Mouse (Mus musculus): ENCODE data around the gene Slc25a16.
A peak's percentile ranks its signal among the peaks of the same experiment; 100 is the strongest.
"Not testable (repeated sequence)": the region's sequence is repeated elsewhere in the genome, so short reads cannot be mapped to it uniquely, and the experiment has no call there.

Slc25a16 gene

GRCm38 (mm10) chr10:62908896-62909295 lies 11.5 kb upstream of the Slc25a16 start, which contains the start of gene Tet1:
TSS of gene Tet1 (minus strand) at chr10:62908996.
- DNase-seq = not testable (repeated sequence)

- no peak for DNase-seq
These were observed 9.3 kb upstream of the Slc25a16 start for GRCm38 (mm10) chr10:62911120-62911519.

GRCm38 (mm10) chr10:62918985-62919384 lies 1.4 kb upstream of the Slc25a16 start:
- no peak for DNase-seq

- no peak for DNase-seq
These were observed 328 bp downstream of the Slc25a16 start for GRCm38 (mm10) chr10:62920766-62921156.

- DNase-seq = no peak
These were observed 3.7 kb downstream of the Slc25a16 start for GRCm38 (mm10) chr10:62924096-62924635.

GRCm38 (mm10) chr10:62932381-62932780 lies 11.9 kb downstream of the Slc25a16 start:
- DNase-seq = no peak

- no peak for DNase-seq
These were observed 24.6 kb downstream of the Slc25a16 start for GRCm38 (mm10) chr10:62944975-62945580.

- DNase-seq = peak; percentile 75
These were observed 26.5 kb downstream of the Slc25a16 start, which contains the start of gene Dna2 for GRCm38 (mm10) chr10:62946738-62947471. TSS of gene Dna2 (plus strand) at chr10:62947026.

GRCm38 (mm10) chr10:62948551-62948950 lies 28.1 kb downstream of the Slc25a16 start:
- peak; percentile 3 for DNase-seq

GRCm38 (mm10) chr10:62963956-62964355 lies 43.5 kb downstream of the Slc25a16 start:
- DNase-seq = no peak

GRCm38 (mm10) chr10:62965796-62966195 lies 45.4 kb downstream of the Slc25a16 start:
- DNase-seq = no peak

GRCm38 (mm10) chr10:62966291-62966690 lies 45.9 kb downstream of the Slc25a16 start:
- DNase-seq = no peak

GRCm38 (mm10) chr10:62971821-62972220 lies 51.4 kb downstream of the Slc25a16 start:
- peak; percentile 1 for DNase-seq

GRCm38 (mm10) chr10:62979667-62980038 lies 59.2 kb downstream of the Slc25a16 start:
- DNase-seq = no peak

GRCm38 (mm10) chr10:62980039-62980954 lies 59.9 kb downstream of the Slc25a16 start, which contains the start of gene Rufy2:
TSS of gene Rufy2 (plus strand) at chr10:62980223.
- DNase-seq = peak; percentile 83

- DNase-seq = no peak
These were observed 63.6 kb downstream of the Slc25a16 start for GRCm38 (mm10) chr10:62984072-62984471.

GRCm38 (mm10) chr10:62984495-62984894 lies 64.1 kb downstream of the Slc25a16 start:
- no peak for DNase-seq

GRCm38 (mm10) chr10:62987341-62987740 lies 66.9 kb downstream of the Slc25a16 start:
- DNase-seq = peak; percentile 24

GRCm38 (mm10) chr10:62990636-62991035 lies 70.2 kb downstream of the Slc25a16 start:
- DNase-seq = no peak

GRCm38 (mm10) chr10:62993991-62994390 lies 73.6 kb downstream of the Slc25a16 start:
- DNase-seq = no peak
